Mouse (Mus musculus): Measurements from ENCODE around the gene Nrp1.

The Nrp1 gene

DNA sequence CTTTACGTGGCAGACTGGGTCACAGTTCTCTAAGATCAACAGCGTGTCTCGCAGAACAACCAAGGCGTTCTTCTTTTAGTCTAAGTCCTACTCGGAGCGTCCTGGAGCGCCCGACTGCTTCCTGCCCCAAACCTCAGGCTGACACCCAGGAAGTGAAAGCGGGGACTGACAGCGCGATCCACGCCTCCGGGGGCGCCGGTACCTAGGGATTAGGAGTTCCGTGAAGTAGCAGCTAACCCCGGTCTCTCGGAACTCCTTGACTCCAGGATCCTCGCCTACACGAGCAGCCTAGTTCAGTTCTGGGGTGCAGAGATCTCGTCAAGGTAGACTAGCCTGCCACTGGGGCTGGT is at the start of gene Nrp1:
Nrp1 (plus strand) TSS at position 199 of the 350 bp plus-strand sequence.
- ATAC-seq (ENCODE audit: low TSS enrichment): peak; percentile 42

DNA sequence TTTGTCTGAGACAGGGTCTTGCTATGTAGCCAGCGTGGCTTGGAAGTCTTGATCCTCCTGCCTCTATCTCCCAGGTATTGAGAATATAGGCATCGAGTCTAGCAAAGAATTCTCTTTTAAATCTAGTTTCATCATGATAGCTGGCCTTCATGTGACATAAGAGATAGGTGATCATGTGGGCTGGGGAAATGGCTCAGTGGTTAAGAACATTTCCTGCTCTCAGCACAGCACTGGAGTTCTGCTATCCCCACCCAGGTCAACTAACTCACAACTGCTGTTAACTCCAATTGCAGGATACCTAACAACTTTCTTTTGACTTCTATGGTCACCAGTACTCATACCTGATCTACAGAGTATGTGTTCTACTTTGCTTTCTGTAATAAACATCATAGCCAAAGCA is 37.6 kb upstream of the Nrp1 start:
- no peak for ATAC-seq (ENCODE audit: low TSS enrichment)

- ATAC-seq (ENCODE audit: low TSS enrichment): no peak
Measured at GRCm38 (mm10) chr8:128327281-128327680, 31.1 kb upstream of the Nrp1 start.

- no peak for ATAC-seq (ENCODE audit: low TSS enrichment)
Measured at GRCm38 (mm10) chr8:128327922-128328321, 30.5 kb upstream of the Nrp1 start.

GRCm38 (mm10) chr8:128329502-128329901 is 28.9 kb upstream of the Nrp1 start:
- no peak for ATAC-seq (ENCODE audit: low TSS enrichment)

GRCm38 (mm10) chr8:128335976-128336375 is 22.4 kb upstream of the Nrp1 start:
- ATAC-seq (ENCODE audit: low TSS enrichment): peak; percentile 99

- no peak for ATAC-seq (ENCODE audit: low TSS enrichment)
Measured at GRCm38 (mm10) chr8:128338951-128339350, 19.5 kb upstream of the Nrp1 start.

DNA sequence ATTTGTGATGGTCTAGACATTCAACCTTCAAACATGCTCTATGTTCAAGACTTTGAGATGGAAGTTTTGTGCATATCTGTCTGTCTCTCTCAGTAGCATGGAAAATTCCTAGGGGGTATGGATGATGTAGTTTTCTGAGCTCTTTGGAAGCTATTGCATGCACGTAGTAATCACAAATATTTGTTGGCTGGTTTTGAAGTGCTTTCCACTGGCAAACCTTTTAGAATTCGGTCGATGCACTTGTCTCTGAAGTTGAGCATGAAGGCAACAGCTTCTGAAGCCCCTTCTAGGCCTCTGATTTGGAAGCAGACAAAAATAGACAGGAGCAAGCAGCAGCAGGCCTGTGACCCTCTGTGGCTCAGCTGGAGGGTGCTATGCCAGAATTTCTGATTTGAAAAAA is 18.9 kb upstream of the Nrp1 start:
- no peak for ATAC-seq (ENCODE audit: low TSS enrichment)

GRCm38 (mm10) chr8:128350405-128350804 is 8.0 kb upstream of the Nrp1 start:
- ATAC-seq (ENCODE audit: low TSS enrichment): no peak

- no peak for ATAC-seq (ENCODE audit: low TSS enrichment)
Measured at GRCm38 (mm10) chr8:128351211-128351610, 7.2 kb upstream of the Nrp1 start.

- ATAC-seq (ENCODE audit: low TSS enrichment): no peak
Measured at GRCm38 (mm10) chr8:128352821-128353220, 5.6 kb upstream of the Nrp1 start.

DNA sequence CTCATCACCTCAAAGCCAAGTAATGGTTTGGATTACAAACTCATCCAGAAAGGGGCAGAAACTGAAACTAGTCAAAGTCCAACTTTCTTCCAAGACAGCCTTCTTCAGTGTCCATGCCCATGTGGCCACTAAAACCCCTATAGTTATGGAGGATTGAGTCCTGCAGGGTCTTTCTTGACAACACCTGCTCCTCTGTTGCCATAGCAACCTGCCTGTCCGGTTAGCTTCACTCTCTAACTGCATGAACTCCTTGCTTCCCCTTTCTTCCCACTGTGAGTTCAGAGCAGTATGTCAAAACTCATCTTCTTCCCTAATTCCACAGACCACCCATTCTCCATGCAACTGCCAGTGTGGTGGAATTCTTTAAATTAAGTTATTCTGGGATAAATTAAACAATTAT is 4.4 kb upstream of the Nrp1 start:
- ATAC-seq (ENCODE audit: low TSS enrichment): no peak

DNA sequence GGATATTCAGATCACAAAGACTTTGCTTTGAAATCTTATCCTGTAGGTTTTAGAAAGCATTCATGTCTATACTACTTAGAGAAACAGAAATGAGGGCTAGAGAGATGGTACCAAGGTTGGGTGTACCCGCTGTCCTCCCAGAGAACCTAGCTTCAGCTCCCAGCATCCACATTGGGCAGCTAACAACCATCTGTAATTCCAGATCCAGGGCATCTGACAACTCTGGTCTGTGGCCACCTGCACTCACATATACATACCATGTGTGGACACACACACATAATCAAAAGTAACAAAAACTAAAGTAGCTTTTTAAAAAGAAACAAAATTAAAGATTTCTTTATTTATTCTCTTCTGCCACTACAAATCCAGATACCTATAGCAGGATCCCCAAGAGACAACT is 3.3 kb upstream of the Nrp1 start:
- ATAC-seq (ENCODE audit: low TSS enrichment): no peak

- ATAC-seq (ENCODE audit: low TSS enrichment): no peak
Measured at GRCm38 (mm10) chr8:128356170-128356569, 2.2 kb upstream of the Nrp1 start.

- peak; percentile 45 for ATAC-seq (ENCODE audit: low TSS enrichment)
Measured at GRCm38 (mm10) chr8:128356796-128357539, 1.4 kb upstream of the Nrp1 start.

DNA sequence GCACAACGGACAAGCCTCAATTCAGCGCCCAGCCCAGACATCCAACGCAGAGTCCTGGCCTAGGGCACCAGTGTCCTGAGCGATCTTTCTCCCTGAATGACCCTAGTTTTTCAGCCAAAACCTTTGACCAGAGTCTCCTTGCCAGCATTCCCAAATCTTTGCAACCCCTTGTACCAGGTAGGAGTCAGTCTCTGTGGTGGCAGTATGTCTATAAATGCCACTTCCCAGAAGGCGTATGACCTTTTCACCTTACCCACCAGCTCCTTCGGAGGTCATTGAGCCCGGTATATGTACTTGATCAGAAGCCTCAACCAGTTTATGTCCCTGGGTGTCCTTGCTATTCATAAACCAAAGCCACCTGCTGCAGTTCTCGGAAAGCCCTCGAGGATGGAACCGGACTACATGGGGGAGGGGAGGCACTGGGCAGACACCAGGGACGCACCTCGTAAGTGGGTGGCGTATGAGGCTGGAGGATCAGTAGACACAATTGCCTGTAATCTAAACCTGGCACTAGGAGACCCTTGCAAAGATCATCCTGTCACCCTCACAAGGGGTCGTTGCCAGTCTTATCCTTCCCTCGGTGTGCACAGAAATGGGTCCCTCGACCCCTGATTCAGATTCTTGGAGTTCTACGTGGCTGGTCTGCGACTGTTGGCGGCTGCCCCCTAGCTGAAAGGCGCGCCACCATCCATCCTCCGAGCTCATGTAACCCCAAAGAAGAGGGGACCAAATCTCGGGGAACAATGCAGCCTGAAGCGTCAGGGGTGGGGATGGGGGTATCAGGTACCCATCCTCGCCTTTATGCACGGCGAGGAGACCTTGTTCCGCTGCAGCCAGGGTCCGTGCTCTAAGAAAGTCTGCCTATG is 631 bp upstream of the Nrp1 start:
- peak; percentile 66 for ATAC-seq (ENCODE audit: low TSS enrichment)

DNA sequence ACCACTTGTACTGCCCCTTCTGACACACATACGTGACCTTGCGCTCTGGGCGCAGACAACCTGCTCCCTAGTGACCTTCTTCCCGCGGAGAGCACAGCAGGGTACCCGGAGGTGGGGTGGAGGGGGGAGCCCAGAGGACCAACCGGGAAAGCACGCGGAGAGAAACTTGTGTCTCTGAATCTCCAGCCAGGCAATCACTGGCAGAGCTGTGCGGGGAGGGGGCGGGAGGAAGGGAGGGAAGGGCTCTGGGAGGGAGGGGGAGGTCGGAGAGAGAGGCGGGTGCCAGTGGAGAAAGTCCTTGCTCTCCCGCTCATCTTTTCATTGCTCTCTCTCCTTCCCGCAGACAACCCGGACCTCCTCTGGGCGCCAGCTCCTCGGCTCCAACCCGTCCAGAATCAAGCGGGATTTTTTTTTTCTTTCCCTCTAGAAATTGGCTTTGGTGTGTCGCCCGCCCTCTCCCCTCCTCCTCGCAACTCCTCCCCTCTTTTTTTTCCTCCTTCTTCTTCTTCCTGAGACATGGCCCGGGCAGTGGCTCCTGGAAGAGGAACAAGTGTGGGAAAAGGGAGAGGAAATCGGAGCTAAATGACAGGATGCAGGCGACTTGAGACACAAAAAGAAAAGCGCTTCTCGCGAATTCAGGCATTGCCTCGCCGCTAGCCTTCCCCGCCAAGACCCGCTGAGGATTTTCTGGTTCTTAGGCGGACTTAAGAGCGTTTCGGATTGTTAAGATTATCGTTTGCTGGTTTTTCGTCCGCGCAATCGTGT is 534 bp downstream of the Nrp1 start:
- ATAC-seq (ENCODE audit: low TSS enrichment): peak; percentile 5; the same call in 1 of the 2 replicates

GRCm38 (mm10) chr8:128359521-128360318 is 1.3 kb downstream of the Nrp1 start:
- peak; percentile 7; the same call in 1 of the 2 replicates for ATAC-seq (ENCODE audit: low TSS enrichment)

- ATAC-seq (ENCODE audit: low TSS enrichment): no peak
Measured at GRCm38 (mm10) chr8:128361343-128361870, 3.0 kb downstream of the Nrp1 start.

GRCm38 (mm10) chr8:128362940-128363595 is 4.7 kb downstream of the Nrp1 start:
- peak; percentile 79 for ATAC-seq (ENCODE audit: low TSS enrichment)

DNA sequence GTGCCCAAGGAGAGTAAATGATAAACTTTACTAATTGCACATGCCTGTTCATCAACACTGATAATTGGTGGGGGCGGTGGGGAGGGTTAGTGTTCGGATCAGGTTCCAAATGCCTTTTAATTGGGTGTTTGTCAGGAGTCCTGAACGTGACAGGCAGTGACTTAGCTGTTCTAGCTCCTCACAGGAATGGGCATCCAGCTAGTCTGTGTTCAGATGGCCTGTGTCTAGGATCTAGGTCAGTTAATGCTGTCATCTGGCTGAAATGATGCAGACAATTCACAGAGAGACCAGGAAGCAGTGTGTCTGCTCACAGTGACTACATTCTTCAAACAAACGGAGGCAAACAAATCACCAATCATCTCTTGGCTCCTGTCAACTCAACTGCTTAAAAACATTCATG is 12.1 kb downstream of the Nrp1 start:
- no peak for ATAC-seq (ENCODE audit: low TSS enrichment)
